Mouse (Mus musculus) liver (tissue): ENCODE measurements around the gene Naxd.
"Not testable (repeated sequence)": the region's sequence is repeated elsewhere in the genome, so short reads cannot be mapped to it uniquely, and the experiment has no call there.

Source experiments
- DNase-seq: peaks from one replicate; pipeline ENCODE4 v3.0.0-alpha.2; 2020; ENCODE audit warnings: mixed read lengths

The Naxd gene

GRCm38 (mm10) chr8:11475397-11475796, 21.9 kb upstream of the Naxd start:
- DNase-seq: no peak

GRCm38 (mm10) chr8:11475876-11476275, 21.4 kb upstream of the Naxd start:
- no peak for DNase-seq

GRCm38 (mm10) chr8:11476338-11477177, 20.7 kb upstream of the Naxd start:
- no peak for DNase-seq

GRCm38 (mm10) chr8:11477178-11477553, 20.1 kb upstream of the Naxd start:
- DNase-seq: no peak

GRCm38 (mm10) chr8:11477811-11478761, 19.2 kb upstream of the Naxd start, which contains the start of gene Rab20:
Rab20 (minus strand) TSS chr8:11478710.
- peak; percentile 67 for DNase-seq

GRCm38 (mm10) chr8:11478807-11479527, 18.3 kb upstream of the Naxd start:
- no peak for DNase-seq

- DNase-seq: no peak
Measured at GRCm38 (mm10) chr8:11479591-11479990, 17.7 kb upstream of the Naxd start.

- DNase-seq: no peak
Measured at GRCm38 (mm10) chr8:11481876-11482275, 15.4 kb upstream of the Naxd start.

GRCm38 (mm10) chr8:11482537-11482936, 14.8 kb upstream of the Naxd start:
- DNase-seq: no peak

- DNase-seq: peak; percentile 77
Measured at GRCm38 (mm10) chr8:11486142-11486541, 11.2 kb upstream of the Naxd start.

GRCm38 (mm10) chr8:11487229-11487628, 10.1 kb upstream of the Naxd start:
- no peak for DNase-seq

GRCm38 (mm10) chr8:11492340-11492739, 5.0 kb upstream of the Naxd start:
- DNase-seq: not testable (repeated sequence)

GRCm38 (mm10) chr8:11498281-11498680, 975 bp downstream of the Naxd start:
- DNase-seq: no peak

- no peak for DNase-seq
Measured at GRCm38 (mm10) chr8:11498786-11499485, 1.6 kb downstream of the Naxd start.

GRCm38 (mm10) chr8:11503476-11504232, 6.3 kb downstream of the Naxd start:
- DNase-seq: no peak

- no peak for DNase-seq
Measured at GRCm38 (mm10) chr8:11506074-11506473, 8.8 kb downstream of the Naxd start.

GRCm38 (mm10) chr8:11506802-11507201, 9.5 kb downstream of the Naxd start:
- peak; percentile 69 for DNase-seq

GRCm38 (mm10) chr8:11508880-11509279, 11.6 kb downstream of the Naxd start:
- DNase-seq: no peak

GRCm38 (mm10) chr8:11510971-11511370, 13.7 kb downstream of the Naxd start:
- DNase-seq: no peak

- peak; percentile 74 for DNase-seq
Measured at GRCm38 (mm10) chr8:11512711-11513110, 15.4 kb downstream of the Naxd start.

- DNase-seq: peak; percentile 36
Measured at GRCm38 (mm10) chr8:11513247-11513646, 15.9 kb downstream of the Naxd start.
